In genomic region chr5:17359394-17359999, GRCm38 (mm10) we compare ENCODE assay signal across 37 mouse cellular contexts. TPM values are rescaled to one million over a fixed set of nuclear protein-coding genes. Genes with fewer than 3 reads are reported as not detected.
"Had no signal": no experiment of that assay in that cellular context is flagged by ENCODE, and none has a peak within 500 bp of the region (broad histone marks: within the 10 kb centered on the region; RNA-seq: fewer than 3 reads in every experiment).

No protein-coding gene starts in this region.

- H3K9me3 ChIP-seq: heart, embryonic 13.5 days; heart, embryonic 15.5 days; hindbrain, embryonic 13.5 days; hindbrain, embryonic 15.5 days; kidney, embryonic 15.5 days; limb, embryonic 10.5 days; limb, embryonic 12.5 days; liver, embryonic 12.5 days had no signal

- H3K27me3 ChIP-seq: heart, embryonic 13.5 days; heart, embryonic 15.5 days; hindbrain, embryonic 13.5 days; hindbrain, embryonic 15.5 days; kidney, embryonic 15.5 days; limb, embryonic 12.5 days; liver, embryonic 12.5 days had no signal

- ATAC-seq: inflammation-experienced regulatory T-cells, adult 6 months; liver, embryonic 12.5 days had no signal

- H3K4me3 ChIP-seq: gastrocnemius, adult 2 months; heart, adult 2 months; heart, embryonic 13.5 days; heart, embryonic 15.5 days; hindbrain, embryonic 13.5 days; hindbrain, embryonic 15.5 days; kidney, embryonic 15.5 days; layer of hippocampus, adult 2 months; left cerebral cortex, adult 2 months; limb, embryonic 10.5 days; limb, embryonic 12.5 days; liver, embryonic 12.5 days had no signal

- H3K4me1 ChIP-seq: heart, embryonic 13.5 days; heart, embryonic 15.5 days; hindbrain, embryonic 13.5 days; hindbrain, embryonic 15.5 days; kidney, embryonic 15.5 days; limb, embryonic 10.5 days; limb, embryonic 12.5 days; liver, embryonic 12.5 days had no signal

- DNase-seq: gastrocnemius, adult 2 months; gastrocnemius, postnatal 10 days; gastrocnemius, postnatal 25 days; heart, adult 2 months; heart, postnatal 14 days; heart, postnatal 36 days; kidney, adult 11 months; kidney, adult 2 months; kidney, adult 9 months; kidney, postnatal 14 days; kidney, postnatal 36 days; liver had no signal

- H3K9ac ChIP-seq: heart, embryonic 13.5 days; heart, embryonic 15.5 days; hindbrain, embryonic 13.5 days; hindbrain, embryonic 15.5 days; kidney, embryonic 15.5 days; limb, embryonic 12.5 days; liver, embryonic 12.5 days; liver, embryonic 14.5 days had no signal

- H3K36me3 ChIP-seq: heart, embryonic 13.5 days; heart, embryonic 15.5 days; hindbrain, embryonic 13.5 days; hindbrain, embryonic 15.5 days; kidney, embryonic 15.5 days; limb, embryonic 10.5 days; limb, embryonic 12.5 days; liver, embryonic 12.5 days had no signal

- H3K27ac ChIP-seq: gastrocnemius, adult 2 months; heart, adult 2 months; heart, embryonic 13.5 days; heart, embryonic 15.5 days; hindbrain, embryonic 13.5 days; hindbrain, embryonic 15.5 days; kidney, embryonic 15.5 days; kidney, postnatal 0 days; layer of hippocampus, adult 2 months; left cerebral cortex, adult 2 months; limb, embryonic 10.5 days; limb, embryonic 12.5 days; liver, embryonic 12.5 days; liver, embryonic 14.5 days had no signal

- H3K4me2 ChIP-seq: heart, embryonic 11.5 days; heart, embryonic 13.5 days; heart, embryonic 15.5 days; hindbrain, embryonic 13.5 days; hindbrain, embryonic 15.5 days; kidney, embryonic 15.5 days; limb, embryonic 12.5 days; liver, embryonic 12.5 days had no signal

RNA-seq across cellular contexts. Expression of gene Speer4f2, which starts 13.5 kb away (rescaled TPM):
- total RNA-seq: gastrocnemius, adult 2 months; gastrocnemius, postnatal 10 days; gastrocnemius, postnatal 25 days; gastrocnemius, postnatal 4 days; granulocyte monocyte progenitor cell, adult 5-6 weeks; heart, adult 2 months; heart, postnatal 14 days; heart, postnatal 36 days; hematopoietic stem cell, adult 5-6 weeks; layer of hippocampus, adult 2 months; layer of hippocampus, postnatal 10 days; layer of hippocampus, postnatal 25 days; left cerebral cortex, adult 2 months; left cerebral cortex, postnatal 14 days; left cerebral cortex, postnatal 36 days had no signal
- polyA plus RNA-seq: heart, adult 2 months; heart, embryonic 11.5 days; heart, embryonic 13.5 days; heart, embryonic 15.5 days; heart, postnatal 0 days; hindbrain, embryonic 11.5 days; hindbrain, embryonic 13.5 days; hindbrain, embryonic 15.5 days; inflammation-experienced regulatory T-cells, adult 6 months; kidney, embryonic 15.5 days; kidney, postnatal 0 days; limb, embryonic 10.5 days; limb, embryonic 12.5 days; limb, embryonic 14.5 days; liver, embryonic 12.5 days; liver, embryonic 14.5 days; liver, embryonic 16.5 days had no signal
